Comparison of ENCODE assay signal across 8 mouse cellular contexts in the genomic region with DNA sequence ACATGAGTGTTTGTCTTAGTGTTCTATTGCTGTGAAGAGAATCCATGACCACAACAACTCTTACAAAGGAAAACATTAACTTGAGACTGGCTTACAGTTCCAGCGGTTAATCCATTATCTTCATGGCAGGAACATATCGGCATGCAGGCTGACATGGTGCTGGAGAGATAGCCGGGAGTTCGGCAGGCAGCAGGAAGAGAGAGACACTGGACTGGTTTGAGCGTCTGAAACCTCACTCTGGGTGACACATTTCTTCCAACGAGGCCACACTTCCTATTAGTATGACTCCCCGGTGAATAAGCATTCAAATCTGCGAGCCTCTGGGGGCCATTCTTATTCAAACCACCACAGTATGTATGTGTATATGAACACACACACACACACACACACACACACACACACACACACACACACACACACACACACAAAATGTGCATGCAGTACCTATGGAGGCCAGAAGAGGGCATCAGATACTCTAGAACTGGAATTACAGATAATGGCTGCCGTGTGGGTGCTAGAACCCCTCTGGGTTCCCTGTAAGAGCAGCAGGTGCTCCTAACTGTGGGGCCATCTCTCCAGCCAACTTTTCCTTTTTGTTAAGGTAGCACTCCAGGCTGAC. TPM values are rescaled to one million over a fixed set of nuclear protein-coding genes. Genes with fewer than 3 reads are reported as not detected.
A peak's percentile ranks its signal among the peaks of the same experiment; 100 is the strongest.
DNase-seq lines count a peak whose midpoint lies in the region; ATAC-seq and TF ChIP-seq lines count a peak whose summit lies in the region.

No protein-coding gene starts in this region.

- WGBS in kidney, adult 2 months: 37% methylated on average over 9 of the region's 9 CpGs
- 28% methylated on average over 9 of the region's 9 CpGs for WGBS in heart, embryonic 12.5 days
- 21% methylated on average over 9 of the region's 9 CpGs for WGBS in lung, adult 2 months

- no peaks in the 10 kb centered on the region for H3K9me3 ChIP-seq in heart, embryonic 12.5 days (replicated peaks)

- H3K4me3 ChIP-seq in kidney, adult 2 months (ENCODE audit: insufficient read depth, low read depth, low read length): no peak overlapping the region
- H3K4me3 ChIP-seq in heart, embryonic 12.5 days: no peak overlapping the region
- no peak overlapping the region for H3K4me3 ChIP-seq in lung, adult 2 months (replicated peaks; ENCODE audit: extremely low read depth, low read depth, low read length)

- H3K36me3 ChIP-seq in kidney, adult 2 months (ENCODE audit: control insufficient read depth, insufficient read depth, low read length): no peaks in the 10 kb centered on the region
- H3K36me3 ChIP-seq in heart, embryonic 12.5 days: no peaks in the 10 kb centered on the region

- H3K4me2 ChIP-seq in heart, embryonic 12.5 days: no peak overlapping the region

- no peaks in the 10 kb centered on the region for H3K27me3 ChIP-seq in kidney, adult 2 months (replicated peaks; ENCODE audit: control insufficient read depth, insufficient read depth, low read length)
- no peaks in the 10 kb centered on the region for H3K27me3 ChIP-seq in heart, embryonic 12.5 days (replicated peaks)

- DNase-seq in kidney, adult 2 months: peak; percentile 40
- DNase-seq in kidney, postnatal 10 days: no peak
- peak; percentile 47 for DNase-seq in NIH3T3 (ENCODE audit: low read depth)
- peak; percentile 32 for DNase-seq in lung, adult 2 months
- DNase-seq in spleen, postnatal 36 days (ENCODE audit: low spot score in 2 of 2): peak; percentile 45 to 66
- DNase-seq in layer of hippocampus, adult 11-12 months (ENCODE audit: low spot score): no peak
- no peak for DNase-seq in frontal cortex, postnatal 25 days (ENCODE audit: low spot score in 2 of 2)

- TF ChIP-seq POLR2A in kidney, adult 2 months (IDR thresholded peaks at IDR 0.05; ENCODE audit: low read depth, low read length): no peak
- TF ChIP-seq POLR2A in lung, adult 2 months (IDR thresholded peaks at IDR 0.05; ENCODE audit: borderline replicate concordance, extremely low read depth, low read depth, low read length): no peak

- no peak; the same call in 1 of the 2 replicates for ATAC-seq in heart, embryonic 12.5 days (ENCODE audit: insufficient number of reproducible peaks, low FRiP score)

- peak; percentile 50; the same call in 1 of the 2 replicates for TF ChIP-seq CTCF in kidney, adult 2 months (conservative IDR thresholded peaks at IDR 0.05; ENCODE audit: insufficient read depth, insufficient read length, low read depth, low read length)
- TF ChIP-seq CTCF in lung, adult 2 months (IDR thresholded peaks at IDR 0.05; ENCODE audit: insufficient read depth, low read length): peak; percentile 27; the same call in 1 of the 2 replicates

- H3K4me1 ChIP-seq in kidney, adult 2 months (ENCODE audit: control insufficient read depth, insufficient read depth, low read length): 0 out of 2 replicates have a peak, but pooled peaks cover 5% of the 10 kb centered on the region
- peaks cover 5% of the 10 kb centered on the region; the same call in 1 of the 2 replicates for H3K4me1 ChIP-seq in heart, embryonic 12.5 days (replicated peaks)
- H3K4me1 ChIP-seq in lung, adult 2 months (ENCODE audit: control insufficient read depth, insufficient read depth, low read length): peaks cover 6% of the 10 kb centered on the region

- no peak overlapping the region; the same call in 1 of the 2 replicates for H3K27ac ChIP-seq in kidney, adult 2 months (ENCODE audit: insufficient read depth, low read depth, low read length)
- H3K27ac ChIP-seq in heart, embryonic 12.5 days (ENCODE audit: poor library complexity, severe bottlenecking): peak overlapping the region; percentile 72

- no peak overlapping the region for H3K9ac ChIP-seq in heart, embryonic 12.5 days

RNA-seq across cellular contexts. Expression of a gene that starts 6.4 kb away (rescaled TPM):
- polyA plus RNA-seq in kidney, adult 2 months (2012; rRNA removed): 13.2 and 13.4 TPM in 2 replicates
- polyA plus RNA-seq in heart, embryonic 12.5 days (2016; fragmentation: Nextera tagmentation; extraction: Ambion mirVana): 10.3 and 10.4 TPM in 2 replicates
- 13.6 and 14.3 TPM in 2 replicates for polyA plus RNA-seq in lung, adult 2 months (2012; rRNA removed)

RNA-seq across cellular contexts. Expression of a gene that starts 42.0 kb away (rescaled TPM):
- polyA plus RNA-seq in kidney, adult 2 months (2012; rRNA removed): 0.75 and 0.88 TPM in 2 replicates
- polyA plus RNA-seq in heart, embryonic 12.5 days (2016; fragmentation: Nextera tagmentation; extraction: Ambion mirVana): 0.37 and 0.63 TPM in 2 replicates
- polyA plus RNA-seq in lung, adult 2 months (2012; rRNA removed): 3.0 and 5.4 TPM in 2 replicates

RNA-seq across cellular contexts. Expression of a gene that starts 54.6 kb away (rescaled TPM):
- polyA plus RNA-seq in kidney, adult 2 months (2012; rRNA removed): 0.24 and 0.41 TPM in 2 replicates
- polyA plus RNA-seq in heart, embryonic 12.5 days (2016; fragmentation: Nextera tagmentation; extraction: Ambion mirVana): 0.31 and 0.47 TPM in 2 replicates
- 1.3 and 1.4 TPM in 2 replicates for polyA plus RNA-seq in lung, adult 2 months (2012; rRNA removed)

RNA-seq across cellular contexts. Expression of a gene that starts 54.8 kb away (rescaled TPM):
- polyA plus RNA-seq in kidney, adult 2 months (2012; rRNA removed): 31.0 and 38.8 TPM in 2 replicates
- polyA plus RNA-seq in heart, embryonic 12.5 days (2016; fragmentation: Nextera tagmentation; extraction: Ambion mirVana): 4.0 and 4.2 TPM in 2 replicates
- polyA plus RNA-seq in lung, adult 2 months (2012; rRNA removed): 58.2 and 84.6 TPM in 2 replicates

Comparison
In these comparisons a context has a peak if more than half of its experiments do, and no peak if none do; other contexts are left out.
1. DNase-seq: peak in kidney, adult 2 months (single experiment), NIH3T3 (single experiment), lung, adult 2 months (single experiment) and spleen, postnatal 36 days (2 of 2); none in kidney, postnatal 10 days (single experiment), layer of hippocampus, adult 11-12 months (single experiment) and frontal cortex, postnatal 25 days (0 of 2).